Mouse (Mus musculus) stomach, embryonic 15.5 days (tissue): Measurements from ENCODE around the gene Ifna15. TPM values are rescaled to one million over a fixed set of nuclear protein-coding genes. Genes with fewer than 3 reads are reported as not detected.

Experiments used
- polyA plus RNA-seq: library from polyadenylated mRNA; unstranded; fragments of >200 nt; fragmentation: Nextera tagmentation; extraction: Ambion mirVana; gene quantifications from 2 replicates; pipeline ENCODE4 v1.2.1, GENCODE M21; 2015

Ifna15 gene
- polyA plus RNA-seq, 1 experiment from 2014 or later = not detected

Other genes with a start within 250 kb of the Ifna15 start
- gene Hacd4, start 119.3 kb downstream of the Ifna15 start, polyA plus RNA-seq = 12.0 and 13.4 TPM in 2 replicates
- not detected in 2 replicates for gene Ifnb1, start 35.5 kb downstream of the Ifna15 start, polyA plus RNA-seq
- gene Ifna14, start 13.6 kb upstream of the Ifna15 start, polyA plus RNA-seq = not detected in 2 replicates
- not detected in 2 replicates for gene Ifna9, start 34.1 kb upstream of the Ifna15 start, polyA plus RNA-seq
- gene Ifna12, start 45.1 kb upstream of the Ifna15 start, polyA plus RNA-seq = not detected in 2 replicates
- gene C87499, start 76.2 kb upstream of the Ifna15 start, polyA plus RNA-seq = not detected in 2 replicates
- not detected in 2 replicates for gene Ifna13, start 86.2 kb upstream of the Ifna15 start, polyA plus RNA-seq
- not detected in 2 replicates for gene Ifna16, start 118.7 kb upstream of the Ifna15 start, polyA plus RNA-seq
- gene Ifna2, start 125.7 kb upstream of the Ifna15 start, polyA plus RNA-seq = not detected in 2 replicates
- gene Ifnab, start 133.1 kb upstream of the Ifna15 start, polyA plus RNA-seq = not detected in 2 replicates
- 0.49 and 1.0 TPM in 2 replicates for gene Gm26566, start 163.6 kb upstream of the Ifna15 start, polyA plus RNA-seq
- gene Klhl9, start 164.2 kb upstream of the Ifna15 start, polyA plus RNA-seq = 87.8 and 88.8 TPM in 2 replicates
- gene Gm13271, start 196.6 kb upstream of the Ifna15 start, polyA plus RNA-seq = not detected in 2 replicates
- gene Gm13283, start 201.9 kb upstream of the Ifna15 start, polyA plus RNA-seq = 0.23 and 0.33 TPM in 2 replicates
- gene Gm13290, start 215.6 kb upstream of the Ifna15 start, polyA plus RNA-seq = 0.30 and 0.70 TPM in 2 replicates
- not detected in 2 replicates for gene Gm13289, start 218.7 kb upstream of the Ifna15 start, polyA plus RNA-seq
- 0.35 TPM in 1 of 2 replicates, not detected in the other for gene Gm13272, start 221.6 kb upstream of the Ifna15 start, polyA plus RNA-seq
- gene Ifnz, start 223.9 kb upstream of the Ifna15 start, polyA plus RNA-seq = 0.30 and 0.41 TPM in 2 replicates
- gene Gm13276, start 227.5 kb upstream of the Ifna15 start, polyA plus RNA-seq = not detected in 2 replicates
- not detected in 2 replicates for gene Gm13277, start 230.4 kb upstream of the Ifna15 start, polyA plus RNA-seq
- gene Gm13278, start 233.3 kb upstream of the Ifna15 start, polyA plus RNA-seq = not detected in 2 replicates
- not detected in 2 replicates for gene Gm13275, start 236.2 kb upstream of the Ifna15 start, polyA plus RNA-seq
- gene Gm13279, start 239.2 kb upstream of the Ifna15 start, polyA plus RNA-seq = not detected in 2 replicates
- gene Gm13285, start 241.4 kb upstream of the Ifna15 start, polyA plus RNA-seq = 0.94 and 1.3 TPM in 2 replicates
- 0.41 TPM in 1 of 2 replicates, not detected in the other for gene Gm13287, start 245.0 kb upstream of the Ifna15 start, polyA plus RNA-seq
- gene Gm13288, start 247.3 kb upstream of the Ifna15 start, polyA plus RNA-seq = not detected in 2 replicates